In genomic region chr11:96441546-96442185, GRCm38 (mm10) we compare ENCODE assay signal across 14 mouse cellular contexts. TPM values are rescaled to one million over a fixed set of nuclear protein-coding genes. Genes with fewer than 3 reads are reported as not detected.
DNase-seq lines count a peak whose midpoint lies in the region; ATAC-seq and TF ChIP-seq lines count a peak whose summit lies in the region.
"Had no signal": no experiment of that assay in that cellular context is flagged by ENCODE, and none has a peak within 500 bp of the region (broad histone marks: within the 10 kb centered on the region; RNA-seq: fewer than 3 reads in every experiment).

No protein-coding gene starts in this region.

- no peak for TF ChIP-seq CTCF in midbrain, postnatal 0 days (IDR thresholded peaks at IDR 0.05)
- no peak for TF ChIP-seq CTCF in small intestine, adult 2 months (IDR thresholded peaks at IDR 0.05; ENCODE audit: extremely low read depth, insufficient read length, insufficient replicate concordance, low read depth, low read length)
- TF ChIP-seq CTCF in layer of hippocampus, adult 2 months (conservative IDR thresholded peaks at IDR 0.05): no peak
- TF ChIP-seq CTCF in forebrain, postnatal 0 days (IDR thresholded peaks at IDR 0.05; ENCODE audit: low read depth): no peak

- no peak overlapping the region for H3K27ac ChIP-seq in midbrain, embryonic 11.5 days (ENCODE audit: low read depth, low read length)
- no peak overlapping the region for H3K27ac ChIP-seq in midbrain, postnatal 0 days (ENCODE audit: low read depth, low read length)
- H3K27ac ChIP-seq in small intestine, adult 2 months (ENCODE audit: insufficient read depth, low read depth, low read length): peak overlapping the region; percentile 46; the same call in 1 of the 2 replicates
- no peak overlapping the region for H3K27ac ChIP-seq in layer of hippocampus, adult 2 months
- H3K27ac ChIP-seq in forebrain, postnatal 0 days (ENCODE audit: low read depth, low read length): no peak overlapping the region
- H3K27ac ChIP-seq: forebrain, embryonic 10.5 days; intestine, embryonic 15.5 days; liver, embryonic 14.5 days; macrophage had no signal

- no peak overlapping the region for H3K9ac ChIP-seq in midbrain, embryonic 11.5 days (ENCODE audit: low read length)
- H3K9ac ChIP-seq in midbrain, postnatal 0 days (replicated peaks; ENCODE audit: low read length, poor library complexity, severe bottlenecking): no peak overlapping the region
- no peak overlapping the region for H3K9ac ChIP-seq in forebrain, postnatal 0 days
- H3K9ac ChIP-seq: intestine, embryonic 15.5 days; liver, embryonic 14.5 days had no signal

- WGBS in midbrain, embryonic 11.5 days: 84% methylated on average over 12 of the region's 12 CpGs
- WGBS in midbrain, postnatal 0 days: 79% methylated on average over 12 of the region's 12 CpGs
- WGBS in small intestine, adult 2 months: 45% methylated on average over 12 of the region's 12 CpGs
- WGBS in forebrain, postnatal 0 days: 42% methylated on average over 12 of the region's 12 CpGs

- no peaks in the 10 kb centered on the region for H3K4me1 ChIP-seq in midbrain, embryonic 11.5 days (ENCODE audit: control insufficient read depth, insufficient read depth, low read length)
- peaks cover 2% of the 10 kb centered on the region; the same call in 1 of the 2 replicates for H3K4me1 ChIP-seq in midbrain, postnatal 0 days (ENCODE audit: insufficient read depth, low read length)
- 0 out of 2 replicates have a peak, but pooled peaks cover 1% of the 10 kb centered on the region for H3K4me1 ChIP-seq in small intestine, adult 2 months (ENCODE audit: control insufficient read depth, insufficient read depth, insufficient read length, low read length)
- no peaks in the 10 kb centered on the region for H3K4me1 ChIP-seq in forebrain, postnatal 0 days (ENCODE audit: insufficient read depth)

- H3K36me3 ChIP-seq in midbrain, embryonic 11.5 days (ENCODE audit: control insufficient read depth, insufficient read depth, low read length): no peaks in the 10 kb centered on the region
- H3K36me3 ChIP-seq in midbrain, postnatal 0 days (ENCODE audit: insufficient read depth, low read length): no peaks in the 10 kb centered on the region
- no peaks in the 10 kb centered on the region for H3K36me3 ChIP-seq in small intestine, adult 2 months (ENCODE audit: control insufficient read depth, insufficient read depth, low read length)
- no peaks in the 10 kb centered on the region for H3K36me3 ChIP-seq in forebrain, postnatal 0 days (ENCODE audit: insufficient read depth)
- H3K36me3 ChIP-seq: forebrain, embryonic 10.5 days; intestine, embryonic 15.5 days had no signal

- no peak for TF ChIP-seq POLR2A in small intestine, adult 2 months (IDR thresholded peaks at IDR 0.05; ENCODE audit: low read depth, low read length)

- no peaks in the 10 kb centered on the region for H3K9me3 ChIP-seq in midbrain, embryonic 11.5 days (ENCODE audit: control insufficient read depth, low read length)
- H3K9me3 ChIP-seq in midbrain, postnatal 0 days (ENCODE audit: low read length): no peaks in the 10 kb centered on the region
- no peaks in the 10 kb centered on the region for H3K9me3 ChIP-seq in forebrain, postnatal 0 days (ENCODE audit: low read length)
- H3K9me3 ChIP-seq: forebrain, embryonic 10.5 days; intestine, embryonic 15.5 days had no signal

- H3K4me3 ChIP-seq in midbrain, embryonic 11.5 days (ENCODE audit: low read depth, low read length): no peak overlapping the region
- H3K4me3 ChIP-seq in midbrain, postnatal 0 days (ENCODE audit: low read depth, low read length): no peak overlapping the region
- H3K4me3 ChIP-seq in small intestine, adult 2 months (ENCODE audit: low read depth, low read length): no peak overlapping the region
- H3K4me3 ChIP-seq in layer of hippocampus, adult 2 months: no peak overlapping the region
- H3K4me3 ChIP-seq in forebrain, postnatal 0 days (ENCODE audit: low read depth, low read length): no peak overlapping the region
- H3K4me3 ChIP-seq: forebrain, embryonic 10.5 days; intestine, embryonic 15.5 days had no signal

- H3K4me2 ChIP-seq in midbrain, embryonic 11.5 days: no peak overlapping the region
- H3K4me2 ChIP-seq in midbrain, postnatal 0 days (ENCODE audit: low read depth, low read length, poor library complexity, severe bottlenecking): no peak overlapping the region
- no peak overlapping the region for H3K4me2 ChIP-seq in forebrain, postnatal 0 days (ENCODE audit: low read depth)
- H3K4me2 ChIP-seq: intestine, embryonic 15.5 days had no signal

- no peaks in the 10 kb centered on the region for H3K27me3 ChIP-seq in midbrain, embryonic 11.5 days (ENCODE audit: control insufficient read depth, insufficient read depth, low read length)
- peaks cover 4% of the 10 kb centered on the region; the same call in 1 of the 2 replicates for H3K27me3 ChIP-seq in midbrain, postnatal 0 days (ENCODE audit: insufficient read depth, low read length)
- H3K27me3 ChIP-seq in small intestine, adult 2 months (ENCODE audit: control insufficient read depth, insufficient read depth, low read length): peaks cover 10% of the 10 kb centered on the region
- 0 out of 2 replicates have a peak, but pooled peaks cover 2% of the 10 kb centered on the region for H3K27me3 ChIP-seq in forebrain, postnatal 0 days (ENCODE audit: insufficient read depth, low read length)
- H3K27me3 ChIP-seq: intestine, embryonic 15.5 days had no signal

- DNase-seq in midbrain, embryonic 11.5 days (ENCODE audit: low spot score, missing footprints): peak; percentile 56
- no peak for DNase-seq in midbrain, postnatal 0 days (ENCODE audit: low spot score)
- peak; percentile 73 to 75 for DNase-seq in thymus, postnatal 36 days
- no peak for DNase-seq in layer of hippocampus, adult 2 months (ENCODE audit: low spot score in 2 of 2)
- no peak for DNase-seq in forebrain, postnatal 0 days
- no peak for DNase-seq in right cerebral cortex, postnatal 14 days
- DNase-seq: cerebellum, adult 9-10 months; heart, postnatal 14 days had no signal

- no peak for ATAC-seq in midbrain, embryonic 11.5 days (ENCODE audit: low FRiP score)
- no peak for ATAC-seq in midbrain, postnatal 0 days (ENCODE audit: low FRiP score)
- peak; percentile 69 for ATAC-seq in common myeloid progenitor, adult 5-6 weeks (replicated peaks; ENCODE audit: low read depth, poor library complexity, severe bottlenecking)
- no peak for ATAC-seq in forebrain, postnatal 0 days
- ATAC-seq: intestine, embryonic 15.5 days had no signal

RNA-seq across cellular contexts. Expression of gene Skap1, which starts 22.7 kb away (rescaled TPM):
- polyA plus RNA-seq in midbrain, embryonic 11.5 days (2014; fragmentation: Nextera tagmentation; extraction: Ambion mirVana): 1.2 and 1.3 TPM in 2 replicates
- 1.0 and 2.8 TPM in 2 replicates for total RNA-seq in midbrain, postnatal 0 days (2014; rRNA removed)
- polyA plus RNA-seq in midbrain, postnatal 0 days (2015; fragmentation: Nextera tagmentation; extraction: Ambion mirVana): 2.0 and 3.2 TPM in 2 replicates
- total RNA-seq in common myeloid progenitor, adult 5-6 weeks (2017): 4.0 TPM in 1 of 2 replicates, not detected in the other
- 1.7 and 3.0 TPM in 2 replicates for polyA plus RNA-seq in small intestine, adult 2 months (2012; rRNA removed)
- total RNA-seq in layer of hippocampus, adult 2 months (2021): 1 to 10 TPM; 1.0 to 1.2 TPM
- 1.6 and 3.2 TPM in 2 replicates for total RNA-seq in forebrain, postnatal 0 days (2014; rRNA removed)
- 2.7 and 3.7 TPM in 2 replicates for polyA plus RNA-seq in forebrain, postnatal 0 days (2015; fragmentation: Nextera tagmentation; extraction: Ambion mirVana)

Comparison
In these comparisons a context has a peak if more than half of its experiments do, and no peak if none do; other contexts are left out.
1. DNase-seq: peak in midbrain, embryonic 11.5 days (single experiment) and thymus, postnatal 36 days (2 of 2); none in midbrain, postnatal 0 days (single experiment), layer of hippocampus, adult 2 months (0 of 2), forebrain, postnatal 0 days (single experiment) and right cerebral cortex, postnatal 14 days (single experiment).